Mouse (Mus musculus) megakaryocyte, embryonic 14.5 days (primary cell): ENCODE measurements around the gene Cacng2.

Experiments
- FLI1 ChIP-seq: IDR thresholded peaks from 2 replicates; pipeline ENCODE4 v1.6.1; 2012; ENCODE audit warnings: low read length, inconsistent platforms, mixed read lengths
- GATA1 ChIP-seq: IDR thresholded peaks from 3 replicates; pipeline ENCODE4 v1.6.1; 2012; ENCODE audit warnings: mixed read lengths, low read length, inconsistent platforms, borderline replicate concordance

DNA sequence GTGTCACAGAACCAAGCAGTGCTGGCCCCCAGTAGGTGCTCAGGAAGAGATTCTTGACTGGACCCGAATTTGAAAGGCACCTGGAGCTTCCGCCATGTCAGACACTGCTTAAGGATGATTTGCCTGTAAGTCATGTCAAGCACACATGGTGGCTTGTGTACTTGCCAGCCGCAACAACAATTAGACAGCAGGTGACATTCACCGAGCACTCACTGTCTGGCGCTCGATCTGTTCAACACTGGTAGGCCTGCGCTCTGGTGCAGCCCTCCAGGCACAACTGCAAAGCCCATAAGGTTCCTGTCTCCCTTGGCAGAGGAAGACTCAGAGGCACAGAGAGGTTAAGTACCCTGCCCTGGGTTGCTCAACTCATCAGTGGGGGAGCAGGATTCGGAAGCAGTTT lies 77.1 kb downstream of the Cacng2 start:
- no peak for TF ChIP-seq GATA1
- no peak for TF ChIP-seq FLI1
